Mouse (Mus musculus): ENCODE measurements around the gene Prr3. TPM values are rescaled to one million over a fixed set of nuclear protein-coding genes. Genes with fewer than 3 reads are reported as not detected.

Gene Prr3
- polyA plus RNA-seq (2012; rRNA removed), result 72.9 and 85.4 TPM in 2 replicates

DNA sequence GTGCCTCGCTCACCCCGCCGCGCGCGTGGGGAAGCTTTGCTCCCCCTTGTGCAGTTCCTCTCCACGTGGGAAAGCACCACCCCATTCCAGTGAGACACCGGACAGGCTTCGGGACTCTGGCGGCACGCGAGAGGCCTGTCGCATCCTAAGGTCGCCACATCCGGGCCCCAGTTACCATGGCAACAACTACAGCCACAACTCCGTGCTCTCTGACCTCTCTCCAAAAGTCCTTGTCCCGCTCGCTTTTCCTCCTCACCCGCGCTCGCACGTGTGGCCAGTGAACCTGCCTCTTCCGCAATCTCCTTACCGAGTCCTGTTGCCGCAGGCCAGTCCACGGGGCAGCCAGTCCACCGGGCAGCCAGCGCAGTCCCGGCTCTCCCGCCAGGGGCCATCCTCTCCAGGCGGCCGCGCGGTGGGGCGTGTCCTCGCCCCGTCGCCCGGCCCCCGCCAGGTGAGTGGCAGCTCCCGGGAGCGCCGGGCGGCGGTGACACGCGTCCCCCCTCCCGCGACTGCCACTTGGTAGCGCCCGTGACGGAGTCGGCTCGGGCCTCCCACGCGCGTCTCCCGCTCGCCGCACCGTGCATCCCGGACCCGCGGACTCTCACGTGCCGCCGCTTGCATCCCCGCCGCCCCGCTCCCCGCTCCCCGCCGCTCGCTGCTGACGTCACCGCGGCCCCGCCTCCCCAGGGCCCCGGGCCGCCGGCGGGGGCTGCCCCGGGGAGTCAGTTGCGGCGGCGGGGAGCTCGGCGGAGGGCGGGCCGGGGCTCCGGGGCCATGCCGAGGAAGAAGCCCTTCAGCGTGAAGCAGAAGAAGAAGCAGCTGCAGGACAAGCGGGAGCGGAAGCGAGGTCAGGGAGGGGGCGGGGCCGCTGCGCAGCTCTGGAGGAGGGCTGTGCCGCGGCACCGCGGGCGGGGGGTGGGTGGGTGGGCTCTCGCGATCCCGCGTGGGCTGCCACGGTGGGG, at the start of gene Prr3, which contains the start of gene Gnl1:
Prr3 (minus strand) TSS at position 836 of the 962 bp plus-strand sequence.
Gnl1 (plus strand) TSS at position 451 of the 962 bp plus-strand sequence.

DNA sequence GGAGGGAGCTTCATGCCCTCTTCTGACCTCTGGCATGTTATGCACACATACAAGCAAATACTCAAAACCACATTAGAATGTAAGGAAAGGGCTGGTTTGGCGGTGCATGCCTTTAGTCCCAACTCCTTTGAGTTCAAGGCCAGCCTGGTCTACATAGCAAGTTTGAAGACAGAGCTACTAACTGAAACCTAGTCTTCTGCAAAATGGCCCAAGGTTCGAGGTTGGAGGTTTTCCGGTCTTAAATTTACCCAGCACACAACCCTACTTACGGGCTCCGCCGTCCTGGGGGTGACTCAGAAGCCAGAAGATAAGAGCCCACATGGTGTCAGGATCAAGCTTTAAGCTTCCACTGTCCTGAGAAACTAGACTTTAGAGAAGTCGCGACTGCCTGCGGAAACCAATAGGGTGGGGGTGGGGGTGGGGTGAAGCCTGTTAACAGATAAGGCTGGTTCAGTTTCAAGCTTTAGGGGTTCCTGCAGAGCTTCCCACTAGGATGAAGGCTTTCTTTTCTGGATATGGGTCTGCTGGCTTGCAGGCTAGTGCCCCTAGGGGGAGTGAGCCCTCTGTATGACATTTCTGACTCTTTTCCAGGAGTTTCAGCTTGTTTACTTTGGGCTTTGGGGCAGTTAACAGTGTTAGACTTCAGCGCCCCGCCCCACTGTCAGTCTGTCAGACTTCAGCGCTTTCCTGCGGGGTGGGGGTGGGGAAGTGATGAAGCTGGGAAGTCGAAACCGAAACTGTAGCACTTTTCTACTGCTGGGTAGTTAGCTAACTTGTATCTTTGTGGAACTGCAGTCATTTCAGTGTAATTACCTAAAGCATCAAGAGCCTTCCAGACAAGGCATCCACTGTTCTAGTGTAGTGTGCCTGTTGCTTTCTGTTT, 40.4 kb upstream of the Prr3 start, which contains the start of gene H2-T24:
H2-T24 (minus strand) TSS at position 370 of the 883 bp plus-strand sequence.

DNA sequence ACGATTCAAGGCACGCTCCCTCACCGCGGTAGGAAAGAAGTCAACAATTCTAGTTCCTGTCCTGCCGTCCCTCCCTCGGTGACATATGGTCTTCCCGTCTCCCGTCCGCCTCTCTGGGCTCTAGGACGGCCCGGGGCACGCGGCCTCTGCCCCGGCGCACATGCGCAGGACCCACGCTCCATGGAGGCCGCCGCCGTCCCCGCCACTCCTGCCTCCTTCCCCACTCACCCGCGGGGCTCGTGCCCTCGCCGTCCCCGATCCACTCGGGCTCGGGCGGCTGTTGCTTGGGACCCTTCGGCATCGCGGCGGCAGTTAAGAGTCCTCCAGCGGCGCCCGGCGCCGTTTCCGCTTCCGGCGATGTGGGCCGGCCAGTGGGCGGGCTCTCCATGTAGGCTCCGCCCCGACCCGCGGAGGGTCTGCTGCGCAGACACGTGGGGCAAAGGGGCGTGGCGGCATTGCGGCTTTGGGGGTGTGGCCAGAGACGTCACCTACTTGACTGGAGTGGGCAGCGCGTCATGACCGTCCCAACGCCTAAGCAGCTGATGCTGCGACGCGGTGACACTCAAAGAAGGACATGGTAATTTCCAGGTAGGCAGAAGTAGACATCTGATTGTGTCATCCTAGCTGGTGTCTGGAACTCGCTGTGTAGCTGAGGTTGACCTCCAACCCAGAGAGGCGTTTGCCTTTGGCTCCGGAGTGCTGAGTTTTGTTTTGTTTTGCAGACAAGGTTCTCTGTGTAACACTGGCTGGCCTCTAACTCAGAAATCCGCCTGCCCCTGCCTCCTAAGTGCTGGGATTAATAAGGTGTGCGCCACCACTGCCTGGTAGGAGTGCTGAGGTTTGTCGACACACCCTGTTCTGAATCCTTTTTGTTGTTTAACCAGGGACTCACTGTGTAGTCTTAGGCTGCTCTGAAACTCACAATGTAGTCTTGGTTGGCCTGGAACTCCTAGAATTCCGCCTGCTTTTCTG, 10.3 kb downstream of the Prr3 start, which contains the start of gene Abcf1:
Abcf1 (minus strand) TSS at position 344 of the 972 bp plus-strand sequence.

Other genes with a start within 250 kb of the Prr3 start
- gene Ier3, start 158.6 kb downstream of the Prr3 start, polyA plus RNA-seq (2012; rRNA removed), result 7.9 and 9.5 TPM in 2 replicates
- 149 and 160 TPM in 2 replicates for gene Flot1, start 157.0 kb downstream of the Prr3 start, polyA plus RNA-seq (2012; rRNA removed)
- gene Tubb5, start 141.9 kb downstream of the Prr3 start, polyA plus RNA-seq (2012; rRNA removed), result 2,694 and 2,976 TPM in 2 replicates
- 15.9 and 16.6 TPM in 2 replicates for gene Mdc1, start 138.7 kb downstream of the Prr3 start, polyA plus RNA-seq (2012; rRNA removed)
- 18.0 and 21.4 TPM in 2 replicates for gene Nrm, start 118.9 kb downstream of the Prr3 start, polyA plus RNA-seq (2012; rRNA removed)
- gene Ppp1r18, start 114.6 kb downstream of the Prr3 start, polyA plus RNA-seq (2012; rRNA removed), result 29.3 and 32.5 TPM in 2 replicates
- gene Dhx16, start 100.4 kb downstream of the Prr3 start, polyA plus RNA-seq (2012; rRNA removed), result 47.6 and 53.6 TPM in 2 replicates
- 93.8 and 104 TPM in 2 replicates for gene 2310061I04Rik, start 82.8 kb downstream of the Prr3 start, polyA plus RNA-seq (2012; rRNA removed)
- gene Atat1, start 70.2 kb downstream of the Prr3 start, polyA plus RNA-seq (2012; rRNA removed), result 448 and 535 TPM in 2 replicates
- gene Mrps18b, start 63.8 kb downstream of the Prr3 start, polyA plus RNA-seq (2012; rRNA removed), result 52.4 and 53.0 TPM in 2 replicates
- 37.8 and 40.7 TPM in 2 replicates for gene Ppp1r10, start 63.8 kb downstream of the Prr3 start, polyA plus RNA-seq (2012; rRNA removed)
- 77.3 and 77.5 TPM in 2 replicates for gene Abcf1, start 10.5 kb downstream of the Prr3 start, polyA plus RNA-seq (2012; rRNA removed)
- gene Gnl1, start 385 bp downstream of the Prr3 start, polyA plus RNA-seq (2012; rRNA removed), result 45.2 and 54.4 TPM in 2 replicates
- gene H2-T24, start 40.3 kb upstream of the Prr3 start, polyA plus RNA-seq (2012; rRNA removed), result 0.26 and 0.44 TPM in 2 replicates
- 8.9 and 9.5 TPM in 2 replicates for gene H2-T23, start 52.6 kb upstream of the Prr3 start, polyA plus RNA-seq (2012; rRNA removed)
- gene H2-T22, start 62.5 kb upstream of the Prr3 start, polyA plus RNA-seq (2012; rRNA removed), result 8.2 and 8.8 TPM in 2 replicates
- not detected in 2 replicates for gene Gm6034, start 62.7 kb upstream of the Prr3 start, polyA plus RNA-seq (2012; rRNA removed)
- 0.04 TPM in 1 of 2 replicates, not detected in the other for gene Gm11127, start 78.1 kb upstream of the Prr3 start, polyA plus RNA-seq (2012; rRNA removed)
- gene Gm19684, start 141.4 kb upstream of the Prr3 start, polyA plus RNA-seq (2012; rRNA removed), result not detected in 2 replicates
- gene Gm7030, start 149.2 kb upstream of the Prr3 start, polyA plus RNA-seq (2012; rRNA removed), result not detected in 2 replicates
- not detected in 2 replicates for gene Gm8909, start 188.3 kb upstream of the Prr3 start, polyA plus RNA-seq (2012; rRNA removed)
- gene H2-T3, start 210.1 kb upstream of the Prr3 start, polyA plus RNA-seq (2012; rRNA removed), result not detected in 2 replicates